Mouse (Mus musculus): ENCODE measurements around the gene Slc38a7.

GRCm38 (mm10) chr8:95822096-95822495 lies 31.2 kb downstream of the Slc38a7 start:
- no peak for TF ChIP-seq GATA1 (IDR thresholded peaks at IDR 0.05; ENCODE audit: borderline replicate concordance, low read length)
- no peak for TF ChIP-seq FLI1 (IDR thresholded peaks at IDR 0.05; ENCODE audit: low read length)
